Mouse (Mus musculus) MN1 (cell line): Measurements from ENCODE around the gene Zbp1.

Experiments used
- DNase-seq: peaks from one replicate; pipeline ENCODE4 v3.0.0-alpha.2; 2016; ENCODE audit warnings: low spot score

The Zbp1 gene

DNA sequence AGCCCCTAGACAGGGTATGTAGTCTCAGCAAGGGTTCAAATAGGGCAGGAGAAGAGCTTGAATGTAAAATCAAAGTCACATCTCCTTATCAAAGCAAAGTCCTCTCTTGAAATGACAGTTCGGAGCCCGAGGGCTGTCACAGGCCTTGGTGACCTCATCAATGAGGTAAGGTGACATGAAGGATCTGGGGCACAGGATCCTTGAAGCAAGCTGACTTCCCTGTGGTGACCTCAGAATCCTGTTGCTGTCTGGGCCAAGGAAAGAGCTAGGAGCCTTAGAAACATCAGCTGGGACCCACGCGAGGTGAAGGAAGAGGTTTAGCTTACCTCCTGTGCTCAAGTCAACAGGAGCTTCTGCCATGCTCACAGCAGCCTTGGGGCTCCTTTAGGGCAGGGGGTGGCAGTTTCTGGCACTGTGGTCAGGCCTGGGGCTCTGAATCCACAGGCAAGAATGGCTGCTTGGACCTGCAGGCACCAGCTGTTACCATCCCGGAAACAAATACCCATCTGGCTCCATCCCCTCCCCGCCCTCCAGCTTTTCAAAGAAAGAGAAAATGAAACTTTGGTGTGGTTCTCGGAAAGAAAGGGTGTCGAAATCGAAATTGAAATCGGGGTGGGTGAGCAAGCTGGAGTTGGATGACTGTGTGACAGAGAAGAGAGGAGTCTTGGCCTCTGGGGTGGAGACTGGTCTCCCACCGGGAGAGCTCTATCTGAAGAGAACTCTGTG, at the start of gene Zbp1:
Gene Zbp1 (minus strand): TSS at position 508 of the 726 bp plus-strand sequence.
- no peak for DNase-seq

DNA sequence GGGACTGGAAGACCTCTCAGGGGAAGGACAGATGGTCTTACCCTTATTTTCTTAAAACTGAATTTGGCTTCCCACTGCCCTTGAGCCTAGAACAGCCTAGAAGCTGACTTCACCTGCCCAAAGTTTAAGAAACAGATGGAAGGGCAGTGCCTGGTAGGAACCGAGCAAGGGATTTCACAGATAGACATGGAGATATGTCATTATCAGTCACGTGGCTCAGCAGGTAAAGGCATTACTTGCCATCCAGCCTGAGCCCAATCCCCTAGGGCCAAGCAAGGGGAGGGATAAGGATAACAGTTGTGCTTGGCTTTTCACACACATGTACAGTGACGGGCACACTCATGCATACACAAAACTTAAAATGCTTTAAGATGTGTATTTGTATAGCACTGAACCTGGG, 48.8 kb upstream of the Zbp1 start:
- no peak for DNase-seq

DNA sequence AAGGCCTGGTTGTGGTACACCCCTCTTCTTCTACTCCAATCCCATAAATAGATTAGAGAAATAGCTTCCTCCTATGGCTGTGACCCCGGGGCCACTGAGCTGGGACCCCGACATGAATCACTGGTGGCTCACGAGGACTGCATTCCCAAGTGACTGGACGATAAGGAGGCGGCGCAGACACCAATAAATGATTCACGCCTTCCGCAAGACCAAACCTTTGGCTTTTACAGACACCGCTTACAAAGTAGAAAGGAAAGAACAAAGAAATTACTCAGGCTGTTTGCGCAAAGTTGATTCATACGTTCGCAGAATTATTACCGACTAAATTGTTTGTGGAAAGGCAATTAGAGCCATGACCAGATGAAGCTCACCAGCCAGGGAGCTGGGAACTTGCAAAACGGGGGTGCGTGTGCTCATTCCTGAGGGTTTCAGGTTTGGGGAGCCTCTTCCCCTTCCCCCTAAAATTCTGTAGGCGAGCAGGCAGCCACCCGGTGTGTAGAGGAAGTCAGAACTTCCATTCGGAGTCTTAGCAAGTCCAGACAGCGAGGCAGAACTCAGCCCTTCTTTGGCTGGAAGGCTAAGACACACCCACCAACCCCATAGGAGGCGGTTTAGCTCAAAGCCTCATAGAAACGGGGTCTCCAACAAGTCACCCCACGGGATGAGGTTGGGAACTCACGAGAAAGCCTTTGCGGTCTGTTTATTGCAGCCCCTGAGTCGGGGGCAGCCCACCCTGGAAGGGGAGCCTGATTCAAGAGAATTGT, 47.8 kb upstream of the Zbp1 start:
- no peak for DNase-seq

DNA sequence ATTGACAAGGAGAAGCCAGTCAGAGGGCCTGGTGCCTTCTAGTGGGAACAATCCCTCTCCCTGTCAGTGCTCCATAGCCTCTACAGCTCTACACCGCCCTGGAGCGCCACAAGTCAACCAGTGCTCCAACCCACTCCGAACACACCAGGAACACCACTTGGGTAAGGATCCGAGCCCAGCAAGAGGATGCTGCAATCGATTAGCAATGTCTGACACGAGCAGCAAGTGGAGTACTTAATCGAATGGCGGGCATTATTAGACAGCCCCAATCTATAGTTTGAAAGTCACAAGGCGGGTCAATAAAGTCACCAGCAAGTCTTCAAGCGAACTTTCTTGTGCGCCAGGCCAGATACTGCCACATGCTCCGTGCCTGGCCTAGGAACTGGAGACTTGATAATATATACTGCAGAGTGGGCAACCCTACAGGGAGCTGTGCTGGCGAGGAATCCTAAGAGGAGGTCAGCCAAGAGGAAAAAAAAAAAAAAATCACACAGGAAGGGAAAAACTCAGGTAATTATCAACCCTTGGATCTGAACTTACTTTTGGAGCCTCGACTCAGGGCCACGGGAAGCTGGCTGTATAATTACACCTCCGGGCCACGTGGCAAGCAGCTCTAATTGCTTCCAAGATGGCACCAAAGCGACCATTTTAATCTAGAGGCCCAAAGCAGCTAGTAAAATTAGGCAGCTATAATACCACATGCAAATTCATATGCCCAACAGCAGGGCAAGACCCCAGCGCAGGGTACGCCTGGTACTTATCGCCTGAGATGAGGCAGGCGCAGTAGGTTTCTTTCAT, 46.9 kb upstream of the Zbp1 start:
- no peak for DNase-seq

DNA sequence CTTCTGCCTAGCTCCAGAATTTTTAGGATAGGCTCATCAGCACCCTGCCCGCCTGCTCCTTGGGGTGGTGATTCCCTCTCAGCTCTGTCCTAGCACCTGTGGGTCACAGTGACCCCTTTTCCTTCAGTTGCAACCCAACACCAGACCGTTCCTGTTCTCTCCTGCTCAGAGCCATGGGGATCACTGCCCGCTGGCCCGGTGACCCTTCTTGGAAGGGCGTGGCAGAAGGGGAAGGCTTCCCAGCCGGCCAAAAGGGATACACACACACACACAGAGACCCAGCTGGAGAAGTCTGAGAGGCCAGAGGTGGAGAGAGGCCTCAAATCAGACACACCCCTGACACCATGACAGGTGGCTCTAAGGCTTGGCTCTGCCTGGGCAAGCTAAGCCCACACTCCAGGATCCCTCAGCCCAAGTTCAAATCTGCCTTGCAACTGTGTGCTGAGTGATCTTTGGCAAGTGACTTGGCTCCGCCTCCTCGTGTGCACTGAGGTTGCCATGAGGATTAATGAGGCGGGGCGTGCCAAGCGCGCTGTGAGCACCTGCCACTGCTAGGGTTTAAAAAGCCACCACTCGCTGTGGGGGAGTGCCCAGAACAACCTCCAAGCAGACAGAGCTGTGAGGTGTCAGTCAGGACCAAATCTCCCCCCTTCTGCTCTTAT, 45.9 kb upstream of the Zbp1 start:
- DNase-seq = no peak

DNA sequence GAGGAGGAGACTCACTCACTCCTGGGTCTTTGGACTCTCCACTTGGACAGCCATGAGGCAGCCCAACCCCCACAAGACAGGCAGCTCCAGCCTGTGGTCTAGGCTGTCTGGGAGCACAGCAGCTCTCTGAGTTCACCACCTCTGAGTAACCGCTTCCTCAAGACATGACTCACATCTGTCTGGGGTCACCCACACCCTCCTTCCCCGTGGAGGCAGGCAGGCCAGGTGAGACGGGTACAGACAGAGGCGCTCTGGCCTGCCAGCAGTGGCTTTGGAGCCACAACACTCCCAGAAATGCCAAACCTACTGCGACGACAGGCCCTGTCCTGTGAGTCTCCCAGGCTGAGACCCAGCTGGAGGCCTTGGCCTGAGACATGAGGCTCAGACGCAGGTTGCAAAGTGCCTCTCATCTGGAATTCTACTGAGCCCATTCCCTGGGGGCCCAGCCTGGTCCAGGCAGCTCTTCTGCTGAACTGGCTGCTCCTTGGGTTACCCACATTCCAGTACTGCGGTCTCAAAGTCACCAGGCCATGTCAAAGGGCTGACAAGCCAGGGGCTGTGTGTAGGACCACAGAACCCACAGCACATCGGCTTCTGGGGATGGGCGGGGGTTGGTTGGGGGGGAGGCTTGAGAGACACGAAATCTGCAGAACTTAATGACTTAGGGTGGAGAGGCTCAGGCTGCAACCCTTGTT, 45.1 kb upstream of the Zbp1 start:
- no peak for DNase-seq

DNA sequence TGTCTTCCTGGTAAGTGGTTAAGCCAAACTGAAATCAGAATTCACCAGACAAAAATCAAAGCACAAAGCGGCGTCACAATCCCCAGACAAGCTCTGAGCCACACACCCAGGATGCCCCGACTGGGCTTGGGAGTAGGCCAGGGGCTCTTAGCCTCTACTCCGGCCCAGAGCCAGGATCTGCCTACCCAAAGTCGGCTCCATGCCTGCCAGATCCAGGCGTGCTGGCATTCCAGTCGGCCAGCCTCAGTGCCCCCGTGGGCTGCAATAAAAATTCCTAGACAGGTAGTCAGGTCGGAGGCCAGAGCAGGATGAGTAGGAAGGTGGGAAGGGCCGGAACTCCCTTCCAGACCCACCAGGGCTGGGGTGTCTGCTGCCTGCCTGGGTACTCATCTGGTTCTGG, 42.8 kb upstream of the Zbp1 start:
- DNase-seq = no peak

DNA sequence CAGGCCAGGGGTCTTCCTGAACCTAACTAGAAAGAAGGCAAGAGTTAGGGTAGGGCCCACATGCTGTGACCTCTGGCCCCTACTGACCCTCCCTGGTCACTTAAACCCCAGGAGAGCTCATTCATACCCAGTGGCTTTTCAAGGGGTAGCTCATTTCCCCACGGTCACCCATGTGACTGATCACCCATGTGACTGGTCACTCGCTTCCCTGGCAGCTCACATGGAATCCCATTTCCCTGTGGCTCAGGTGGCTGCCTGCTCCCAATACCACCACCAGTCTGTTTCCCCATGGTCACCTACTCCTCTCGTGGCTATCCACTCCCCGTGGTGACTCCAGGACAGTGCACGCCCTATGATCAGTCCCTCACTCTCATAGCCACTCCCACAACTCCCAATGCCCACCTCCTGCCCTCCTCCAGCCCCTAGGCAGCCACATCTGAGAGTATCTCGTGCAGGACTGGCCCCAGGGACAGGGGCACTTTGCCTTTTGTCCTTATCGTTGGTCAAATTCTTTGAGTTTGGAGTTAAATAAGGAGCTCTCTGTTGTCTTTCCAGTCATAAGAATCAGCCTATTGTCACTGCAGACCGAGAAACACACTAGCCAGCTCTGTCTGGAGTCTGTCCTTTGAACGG, 39.9 kb upstream of the Zbp1 start:
- no peak for DNase-seq

DNA sequence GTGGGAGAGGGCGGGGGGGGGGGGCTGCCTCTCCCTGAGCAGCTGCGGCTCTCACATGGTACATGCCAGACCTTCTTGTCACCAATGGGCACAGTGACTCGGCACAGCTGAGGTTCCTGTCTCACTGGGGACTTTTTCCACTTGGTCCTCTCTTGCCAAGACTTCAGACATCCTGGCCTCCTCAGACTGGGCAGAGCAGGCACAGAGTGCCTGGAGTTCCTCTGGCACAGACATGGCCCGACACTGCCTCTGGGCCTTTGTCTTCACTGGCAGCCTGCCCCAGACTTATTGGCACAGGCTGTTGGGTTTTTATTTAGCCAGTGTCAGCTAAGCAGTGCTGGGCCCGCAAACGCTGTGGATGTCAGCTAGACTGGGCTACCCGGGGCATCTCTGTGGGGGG, 38.9 kb upstream of the Zbp1 start:
- DNase-seq = no peak

DNA sequence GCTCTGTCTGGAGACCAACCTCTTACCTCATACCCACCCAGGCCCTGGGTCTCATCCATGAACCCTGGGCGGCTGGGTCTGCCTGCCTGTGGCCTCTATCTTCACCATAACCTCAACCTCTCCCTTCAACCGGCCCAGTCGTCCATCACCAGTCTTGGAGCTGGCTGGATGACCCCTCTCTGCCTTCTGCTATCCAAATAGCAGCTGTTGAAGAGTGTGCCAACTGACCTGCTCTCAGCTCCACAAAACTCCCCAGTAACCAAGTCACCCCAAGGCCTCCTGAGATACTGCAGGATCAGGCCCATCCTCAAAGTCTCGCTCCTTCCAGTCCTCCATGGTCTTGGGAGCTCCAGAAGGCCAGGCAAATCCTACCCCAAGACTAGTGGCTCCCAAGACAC, 37.8 kb upstream of the Zbp1 start:
- DNase-seq = no peak

DNA sequence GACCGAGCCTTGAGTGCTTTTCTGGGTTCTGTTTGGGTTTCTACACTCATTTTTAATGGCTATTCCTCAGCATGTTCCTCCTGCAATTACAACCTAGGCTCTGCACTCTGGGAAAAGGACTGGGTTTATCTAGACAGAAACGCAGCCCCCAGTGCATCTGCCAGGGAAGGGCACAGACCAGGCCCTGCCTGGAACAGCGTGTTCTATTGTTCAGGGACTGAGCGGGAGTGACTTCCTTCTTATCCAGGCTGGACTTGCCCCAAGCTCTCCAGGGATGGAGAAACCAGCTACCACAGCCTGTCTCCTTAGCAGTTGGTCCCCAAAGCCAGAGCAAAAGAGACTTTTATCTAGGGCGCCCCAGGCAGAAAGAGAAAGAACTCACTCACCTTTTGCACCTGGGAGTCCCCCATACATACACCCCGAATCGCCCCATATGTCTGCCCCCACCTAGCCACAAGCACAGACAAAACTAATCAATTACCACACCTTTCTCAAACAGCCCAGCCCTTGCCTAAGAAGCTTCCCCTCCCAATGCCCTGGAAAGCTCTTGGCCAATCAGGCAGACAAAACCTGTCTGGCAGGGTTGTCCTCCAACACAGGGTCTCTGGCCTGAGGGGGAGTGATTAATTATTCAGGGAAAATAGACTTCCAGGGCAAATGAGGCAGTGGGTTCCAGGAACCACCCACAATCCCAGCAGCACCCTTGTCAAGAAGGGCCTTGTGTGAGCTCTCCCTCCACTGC, 37.3 kb upstream of the Zbp1 start:
- DNase-seq = no peak

DNA sequence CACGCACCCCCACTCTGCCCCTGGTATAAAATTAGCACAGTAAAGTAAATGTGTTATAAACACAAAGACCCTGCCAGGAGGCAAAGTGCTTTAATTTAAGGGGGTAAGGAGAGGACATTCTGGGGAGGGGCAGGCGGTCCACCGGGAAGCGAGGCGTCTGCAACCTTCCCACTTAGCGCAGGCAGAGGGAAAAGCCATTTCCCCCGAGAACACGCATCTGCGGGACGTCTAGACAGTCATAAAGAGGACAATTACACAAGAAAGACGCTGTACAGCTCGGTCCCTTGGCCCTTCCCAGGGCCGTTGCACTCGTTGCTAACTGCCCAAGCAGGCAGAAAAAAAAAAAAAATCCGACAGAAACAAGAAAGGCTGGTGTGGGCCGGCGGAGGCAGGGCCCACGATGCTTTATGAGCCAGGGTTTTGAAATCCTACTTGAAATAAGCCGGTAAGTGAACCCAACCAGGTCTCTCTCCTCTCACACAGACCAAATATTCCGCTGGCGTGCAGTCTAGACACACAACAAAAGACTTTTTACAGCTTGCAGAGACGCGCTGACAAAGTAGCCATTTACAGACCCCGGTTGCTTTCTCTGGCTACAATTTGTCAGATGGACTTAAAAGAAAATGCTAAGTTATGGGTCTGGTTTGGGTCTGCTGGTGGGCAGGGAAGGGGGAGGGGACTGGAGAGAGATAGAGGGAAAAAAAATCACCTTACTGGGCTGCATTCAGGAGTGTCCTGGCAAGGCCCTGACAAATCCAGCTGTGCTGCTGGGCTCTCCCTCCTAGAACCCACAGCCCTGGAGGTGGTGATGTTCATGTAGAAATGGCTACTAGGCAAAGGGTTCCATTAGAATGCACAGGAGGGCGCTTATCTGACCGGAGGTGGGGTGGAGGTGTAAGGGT, 35.3 kb upstream of the Zbp1 start:
- no peak for DNase-seq

DNA sequence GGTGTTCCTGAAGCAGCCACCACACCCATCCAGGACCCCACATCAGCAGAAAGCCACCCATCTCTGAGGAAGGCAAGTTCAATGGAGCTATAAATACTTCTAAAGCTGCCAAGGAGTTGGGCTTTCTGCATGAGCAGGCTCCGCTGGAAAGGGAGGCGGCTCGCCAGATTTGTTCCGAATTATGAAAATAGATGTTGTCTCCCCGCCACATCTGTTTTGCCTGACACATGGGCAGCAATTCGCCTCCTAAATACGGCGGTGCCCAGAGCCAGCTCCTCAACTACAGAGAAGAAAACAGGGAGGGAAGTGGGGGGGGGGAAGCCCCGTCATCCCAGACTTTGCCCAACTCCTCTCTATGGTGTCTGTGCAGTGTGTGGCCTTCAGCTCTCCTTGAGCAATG, 33.0 kb upstream of the Zbp1 start:
- DNase-seq = no peak

DNA sequence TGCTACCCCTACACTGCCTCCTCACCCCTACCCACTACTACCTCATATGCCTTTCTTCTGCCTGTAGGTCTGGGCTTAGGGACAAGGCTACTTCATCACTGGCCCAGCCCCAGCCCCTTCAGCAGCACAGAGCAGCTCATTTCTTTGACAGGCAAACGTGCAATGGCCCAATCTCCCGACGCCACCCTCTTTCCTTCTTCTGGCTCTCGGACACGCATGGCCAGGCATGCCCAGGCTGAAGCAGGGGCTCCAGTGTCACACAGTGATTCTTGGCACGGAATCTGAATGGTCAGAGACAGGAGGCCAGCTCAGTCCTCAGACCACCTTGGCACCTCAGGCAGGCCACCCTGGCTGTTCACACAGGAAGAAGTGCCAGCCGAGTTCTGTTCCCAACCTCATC, 32.4 kb upstream of the Zbp1 start:
- no peak for DNase-seq

DNA sequence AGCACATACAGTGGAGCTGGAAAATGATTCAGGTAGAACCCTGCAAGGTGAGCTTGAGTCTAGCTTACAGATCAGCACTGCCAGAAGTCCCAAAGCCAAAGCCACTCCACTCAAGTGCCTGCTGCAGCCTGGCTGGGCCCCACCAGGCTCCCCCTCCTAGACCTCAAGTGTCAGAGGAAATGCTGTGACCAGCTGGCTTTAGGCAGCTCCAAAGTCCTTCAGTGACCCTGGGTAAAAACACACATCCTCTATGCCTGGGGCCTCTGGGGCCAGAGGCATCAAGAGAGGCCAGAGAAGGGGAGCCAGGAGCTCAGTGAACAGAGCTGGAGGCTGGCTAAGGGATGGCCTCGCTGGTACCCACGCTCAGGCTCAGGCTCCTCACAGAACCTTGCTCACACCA, 31.7 kb upstream of the Zbp1 start:
- no peak for DNase-seq

DNA sequence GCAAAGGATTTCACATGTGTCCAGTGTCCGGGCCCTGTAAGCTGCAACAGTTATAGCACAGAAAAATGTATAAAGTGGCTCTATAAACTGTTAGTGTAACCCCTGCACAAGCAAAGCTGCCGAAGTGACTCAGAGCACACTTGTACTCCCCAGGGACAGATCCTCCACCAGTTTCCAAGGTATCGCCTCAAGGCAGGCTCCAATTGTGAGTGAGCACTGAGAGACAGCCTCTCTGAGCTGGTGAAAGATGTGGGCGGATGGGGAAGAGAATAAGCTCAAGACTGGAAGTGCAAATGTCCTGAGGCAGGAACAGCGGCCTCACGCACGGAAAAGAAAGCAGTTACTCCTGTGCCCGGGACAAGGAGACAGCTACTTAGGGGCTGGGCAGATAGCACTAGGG, 31.2 kb upstream of the Zbp1 start:
- no peak for DNase-seq

DNA sequence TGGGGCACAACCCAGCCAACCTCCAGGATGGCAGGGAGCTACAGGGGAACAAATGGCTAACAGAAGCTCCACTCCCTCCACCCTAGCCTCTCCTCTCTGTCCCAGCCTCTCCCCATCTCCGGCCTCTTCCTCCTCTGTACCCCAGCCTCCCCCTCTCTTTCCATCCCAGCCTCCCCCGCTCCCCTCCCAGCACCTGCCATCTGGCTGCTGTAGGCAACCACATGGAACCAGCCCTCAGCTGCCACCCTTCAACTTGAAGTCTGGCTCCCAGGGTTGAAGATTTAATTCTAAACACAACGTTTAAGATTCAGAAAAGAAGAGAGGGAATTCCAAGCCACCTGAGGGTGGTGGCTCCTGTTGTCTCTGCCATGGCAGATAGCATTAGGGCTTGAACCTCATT, 30.7 kb upstream of the Zbp1 start:
- DNase-seq = no peak

DNA sequence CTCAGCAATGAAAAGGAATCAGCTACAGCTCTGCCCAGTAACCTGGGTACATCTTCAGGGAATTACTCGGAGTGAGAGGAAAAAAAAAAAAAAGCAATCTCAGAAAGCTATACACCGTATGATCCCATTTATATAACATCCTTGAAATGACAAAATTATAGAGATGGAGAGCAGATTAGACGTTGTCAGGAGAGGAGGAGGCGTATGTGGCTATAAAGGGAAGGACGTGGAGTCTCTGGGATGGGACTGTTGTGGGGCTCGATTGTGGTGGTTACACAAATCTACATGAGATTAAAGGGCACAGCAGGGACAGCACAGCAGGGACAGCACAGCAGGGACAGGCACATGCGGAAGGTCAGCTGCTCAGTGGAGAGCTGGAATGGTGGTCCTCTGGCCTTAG, 30.1 kb upstream of the Zbp1 start:
- DNase-seq = no peak

DNA sequence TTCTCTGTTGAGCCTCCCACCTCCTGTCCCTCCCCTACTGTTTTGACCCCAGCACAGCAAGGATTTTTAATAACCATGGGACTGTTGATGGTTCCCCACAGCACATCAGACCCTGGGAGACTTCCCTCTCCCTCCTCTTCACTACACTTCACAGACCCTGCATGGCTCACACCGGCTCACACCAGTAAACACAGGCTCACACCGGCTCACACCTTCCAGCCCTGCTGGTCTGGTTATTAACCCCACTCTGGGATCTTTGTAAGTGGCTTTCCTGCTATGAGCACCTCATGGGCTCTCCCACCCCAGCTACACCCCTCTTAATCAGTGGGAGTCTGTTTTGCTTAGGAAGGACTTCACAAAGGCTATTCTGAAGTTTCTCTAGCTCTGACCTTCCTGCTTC, 29.2 kb upstream of the Zbp1 start:
- DNase-seq = no peak

DNA sequence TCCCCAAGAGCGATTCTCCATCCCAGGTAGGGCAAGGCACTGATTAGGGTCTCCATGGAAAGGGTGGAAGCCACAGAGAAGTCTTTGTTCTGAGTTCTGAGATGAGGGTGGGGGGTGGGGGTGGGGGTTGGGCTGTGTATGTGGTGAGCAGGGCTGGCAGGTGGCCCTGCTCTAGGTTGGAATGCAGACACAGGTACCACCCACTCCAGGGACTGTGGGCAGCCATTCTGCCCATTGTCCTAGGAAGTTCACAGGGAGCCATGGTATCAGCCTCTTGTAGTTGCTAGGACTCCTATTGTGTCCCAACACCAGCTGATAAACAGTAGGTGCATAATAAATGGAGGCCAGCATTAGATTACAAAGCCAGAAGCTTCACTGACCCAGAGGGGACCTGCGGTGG, 28.5 kb upstream of the Zbp1 start:
- DNase-seq = no peak
